Mouse (Mus musculus) heart, embryonic 16.5 days (tissue): Measurements from ENCODE around the gene Gpr87. TPM values are rescaled to one million over a fixed set of nuclear protein-coding genes. Genes with fewer than 3 reads are reported as not detected.

Experiments used
- ATAC-seq: fragments of 200-750 bp; cut with Nextera tagmentation; replicated peaks from 2 replicates; pipeline ENCODE4 v1.8.0; 2017; ENCODE audit warnings: moderate number of reproducible peaks; ENCODE audit not compliant: insufficient read depth, low FRiP score; ENCODE audit errors: extremely low read depth
- H3K27ac ChIP-seq: fragments of 300-500 bp; sonication (generic); 2 replicates; pipeline ENCODE4 v1.5.1; 2014; ENCODE audit warnings: mild to moderate bottlenecking, low read length, control low read depth, moderate library complexity
- H3K27me3 ChIP-seq: fragments of 300-500 bp; sonication (generic); 2 replicates; pipeline ENCODE4 v1.6.1; 2014; ENCODE audit warnings: low read length, mixed read lengths; ENCODE audit not compliant: control insufficient read depth, insufficient read depth
- H3K36me3 ChIP-seq: fragments of 300-500 bp; sonication (generic); 2 replicates; pipeline ENCODE4 v1.6.1; 2014; ENCODE audit not compliant: control insufficient read depth, insufficient read depth
- H3K4me1 ChIP-seq: fragments of 300-500 bp; sonication (generic); 2 replicates; pipeline ENCODE4 v1.6.1; 2014; ENCODE audit warnings: low read length, mixed read lengths; ENCODE audit not compliant: control insufficient read depth, insufficient read depth
- H3K4me2 ChIP-seq: fragments of 300-500 bp; sonication (generic); 2 replicates; pipeline ENCODE4 v1.6.1; 2014; ENCODE audit warnings: low read depth, mild to moderate bottlenecking, control low read depth, low read length
- H3K4me3 ChIP-seq: fragments of 300-500 bp; sonication (generic); 2 replicates; pipeline ENCODE4 v1.5.1; 2014; ENCODE audit warnings: mild to moderate bottlenecking, control low read depth, low read length
- H3K9ac ChIP-seq: fragments of 300-500 bp; sonication (generic); 2 replicates; pipeline ENCODE4 v1.6.1; 2014; ENCODE audit warnings: low read length, control low read depth
- H3K9me3 ChIP-seq: fragments of 300-500 bp; sonication (generic); replicated peaks from 2 replicates; pipeline ENCODE4 v1.6.1; 2016; ENCODE audit warnings: low read length; ENCODE audit not compliant: control insufficient read depth
- WGBS: fragments of 180-500 bp; shearing (Covaris S2); extraction: QIAGEN DNeasy Blood & Tissue Kit; methylation state at CpG from one replicate; pipeline ENCODE4 v1.1.7; 2014; 5-methylcytosine and 5-hydroxymethylcytosine counted together
- polyA plus RNA-seq: library from polyadenylated mRNA; unstranded; fragments of >200 nt; fragmentation: Nextera tagmentation; extraction: Ambion mirVana; gene quantifications from 2 replicates; pipeline ENCODE4 v1.2.1, GENCODE M21; 2015

Gpr87 gene
- polyA plus RNA-seq: 0.36 and 1.1 TPM in 2 replicates

- Histone ChIP-seq H3K9ac (no peak within 1 kb of the TSS), H3K4me2 (no peak within 1 kb of the TSS), H3K9me3 (no peaks in the 10 kb centered on the region), H3K36me3 (no peaks in the 10 kb centered on the region), H3K27ac (no peak within 1 kb of the TSS), H3K4me3 (no peak within 1 kb of the TSS), H3K4me1 (no peaks in the 10 kb centered on the region), H3K27me3 (no peaks in the 10 kb centered on the region)
- 81% methylated on average over 7 of the region's 7 CpGs for WGBS
- no peak for ATAC-seq
These were observed at the start of gene Gpr87 for GRCm38 (mm10) chr3:59194938-59195337. Gpr87 (minus strand) TSS chr3:59195104.

DNA sequence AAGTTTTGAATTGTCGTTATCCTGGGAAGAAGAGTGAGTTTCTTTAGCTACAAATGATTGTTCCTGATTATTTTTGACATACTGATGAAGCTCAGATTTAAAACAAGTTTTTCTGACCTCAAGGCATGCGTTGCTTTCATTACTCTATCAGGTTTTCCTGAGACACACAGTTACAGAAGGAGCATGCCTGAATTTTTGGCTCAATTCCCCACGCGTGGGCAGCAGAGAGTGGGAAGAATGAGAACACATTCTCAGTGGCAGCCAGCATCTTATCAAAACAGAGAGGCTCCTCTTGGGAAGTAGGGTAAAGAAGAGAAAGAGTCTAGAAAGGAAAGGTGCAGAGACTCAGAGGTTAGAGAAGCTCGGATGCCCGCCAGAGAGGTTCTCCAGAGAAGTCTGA is 48.5 kb upstream of the Gpr87 start:
- peaks cover 11% of the 10 kb centered on the region for H3K4me1 ChIP-seq
- no peak overlapping the region for H3K9ac ChIP-seq
- no peak for ATAC-seq
- no peaks in the 10 kb centered on the region for H3K27me3 ChIP-seq
- no peak overlapping the region for H3K4me2 ChIP-seq
- H3K4me3 ChIP-seq: no peak overlapping the region
- peak overlapping the region; percentile 23; the same call in 1 of the 2 replicates for H3K27ac ChIP-seq
- 40% methylated on average over 6 of the region's 6 CpGs for WGBS
- H3K9me3 ChIP-seq: no peaks in the 10 kb centered on the region
- no peaks in the 10 kb centered on the region for H3K36me3 ChIP-seq

- ATAC-seq: peak; percentile 70; the same call in 1 of the 2 replicates
- 70% methylated on average over 5 of the region's 5 CpGs for WGBS
- H3K27me3 ChIP-seq: no peaks in the 10 kb centered on the region
These were observed 40.0 kb upstream of the Gpr87 start for GRCm38 (mm10) chr3:59234878-59235277.

DNA sequence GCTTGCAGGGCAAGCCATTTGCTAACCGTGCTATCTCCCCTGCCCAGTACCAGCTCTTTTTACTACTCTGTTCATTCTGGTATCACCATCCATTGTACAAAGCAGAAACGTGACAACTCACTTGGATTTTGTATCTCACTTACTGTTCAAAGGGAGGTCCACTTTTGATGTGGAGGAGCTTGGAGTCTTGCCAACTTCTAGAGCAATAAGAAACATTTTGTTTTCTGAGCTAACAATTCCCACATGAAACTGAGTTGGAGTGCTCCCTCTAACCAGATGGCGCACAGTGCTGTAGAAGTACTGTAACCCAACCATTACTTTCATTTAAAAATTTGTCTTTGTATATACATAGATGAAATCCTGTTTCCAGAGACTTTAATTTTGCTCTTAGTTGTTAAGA is 36.0 kb upstream of the Gpr87 start:
- Histone ChIP-seq H3K36me3 (no peaks in the 10 kb centered on the region), H3K9ac (no peak overlapping the region), H3K27ac (no peak overlapping the region), H3K27me3 (no peaks in the 10 kb centered on the region), H3K4me2 (no peak overlapping the region), H3K4me3 (no peak overlapping the region), H3K4me1 (peaks cover 16% of the 10 kb centered on the region), H3K9me3 (no peaks in the 10 kb centered on the region)
- 41% methylated on average over 3 of the region's 3 CpGs for WGBS
- ATAC-seq: no peak

More at GRCm38 (mm10) chr3:59234878-59235277, 40.0 kb upstream of the Gpr87 start:
- Histone ChIP-seq H3K36me3 (no peaks in the 10 kb centered on the region), H3K4me1 (peaks cover 3% of the 10 kb centered on the region; the same call in 1 of the 2 replicates), H3K4me3 (no peak overlapping the region), H3K27ac (no peak overlapping the region), H3K9me3 (no peaks in the 10 kb centered on the region), H3K9ac (no peak overlapping the region), H3K4me2 (no peak overlapping the region)

DNA sequence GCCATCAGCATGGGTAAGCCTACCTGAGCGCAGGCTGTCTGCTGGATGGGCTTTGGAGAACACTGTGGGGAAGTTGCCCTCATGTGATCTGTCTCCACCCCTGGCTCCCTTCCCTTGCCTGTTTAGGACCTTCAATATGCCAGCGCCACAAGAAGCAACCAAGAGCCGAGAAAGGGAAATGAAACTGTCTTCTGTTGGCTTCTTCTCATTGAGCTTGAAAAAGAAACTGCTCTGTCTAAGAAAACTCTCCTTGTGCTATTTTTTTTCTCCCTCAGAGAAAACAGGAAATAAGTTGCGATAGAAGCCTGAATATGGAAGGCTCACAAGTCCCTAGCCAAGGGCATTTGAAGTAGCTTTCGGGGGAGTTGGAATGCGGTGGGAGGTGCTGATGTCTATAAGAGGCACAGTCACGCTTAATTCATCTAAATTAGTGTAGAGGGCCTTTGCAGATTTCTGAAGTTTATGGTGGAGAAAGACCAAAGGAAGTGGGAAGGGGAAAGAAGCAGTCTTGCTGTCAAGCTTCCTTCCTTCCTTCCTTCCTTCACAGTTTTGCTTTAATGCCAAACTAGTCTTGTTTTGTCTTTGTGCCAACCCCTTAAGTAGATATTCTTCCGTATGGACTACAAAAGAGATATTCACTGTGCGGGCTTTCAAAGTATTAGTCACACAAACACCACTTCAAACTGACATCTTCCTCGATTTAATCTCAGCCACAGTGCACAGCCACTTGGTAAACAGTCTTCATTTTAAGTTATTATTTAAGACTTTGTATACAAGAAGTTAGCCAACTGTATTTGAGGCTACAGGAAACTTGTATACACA is 34.0 kb upstream of the Gpr87 start:
- no peaks in the 10 kb centered on the region for H3K36me3 ChIP-seq
- peak overlapping the region; percentile 60 for H3K27ac ChIP-seq
- H3K4me3 ChIP-seq: peak overlapping the region; percentile 10; the same call in 1 of the 2 replicates
- no peaks in the 10 kb centered on the region for H3K9me3 ChIP-seq
- WGBS: 22% methylated on average over 10 of the region's 10 CpGs
- no peak overlapping the region for H3K9ac ChIP-seq
- no peaks in the 10 kb centered on the region for H3K27me3 ChIP-seq
- peak overlapping the region; percentile 39 for H3K4me2 ChIP-seq
- ATAC-seq: peak; percentile 69
- peaks cover 16% of the 10 kb centered on the region for H3K4me1 ChIP-seq

- no peak overlapping the region for H3K4me3 ChIP-seq
These were observed 32.8 kb upstream of the Gpr87 start for GRCm38 (mm10) chr3:59227696-59228095.

DNA sequence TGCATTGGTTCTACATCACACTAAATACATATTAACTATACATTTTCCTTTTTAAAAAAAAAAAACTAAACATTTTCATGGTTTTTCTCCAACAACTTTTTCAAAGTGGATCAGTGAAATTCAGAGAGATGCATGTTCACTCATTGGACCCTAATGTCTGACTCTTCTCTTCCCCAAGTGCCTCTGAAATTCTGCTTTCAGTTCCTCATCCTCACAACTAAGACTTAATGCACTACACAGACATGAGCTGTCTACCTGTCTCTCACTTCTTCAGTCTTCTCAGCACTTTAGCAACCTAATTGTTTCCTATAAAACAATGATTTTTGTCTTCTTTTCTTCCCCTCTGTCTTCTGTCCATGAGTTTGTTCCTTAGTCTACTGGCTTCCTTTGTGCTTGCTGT is 30.5 kb upstream of the Gpr87 start:
- no peak for ATAC-seq
- Histone ChIP-seq H3K27me3 (no peaks in the 10 kb centered on the region), H3K27ac (no peak overlapping the region), H3K9me3 (no peaks in the 10 kb centered on the region), H3K4me2 (no peak overlapping the region), H3K9ac (no peak overlapping the region), H3K4me3 (no peak overlapping the region), H3K36me3 (no peaks in the 10 kb centered on the region), H3K4me1 (peaks cover 13% of the 10 kb centered on the region)

More at GRCm38 (mm10) chr3:59227696-59228095, 32.8 kb upstream of the Gpr87 start:
- Histone ChIP-seq H3K4me1 (peaks cover 16% of the 10 kb centered on the region), H3K27me3 (no peaks in the 10 kb centered on the region), H3K9ac (no peak overlapping the region), H3K36me3 (no peaks in the 10 kb centered on the region), H3K27ac (no peak overlapping the region), H3K4me2 (no peak overlapping the region), H3K9me3 (no peaks in the 10 kb centered on the region)
- no peak for ATAC-seq
- WGBS: 90% methylated on average over 9 of the region's 9 CpGs

- H3K9ac ChIP-seq: no peak overlapping the region
- no peak overlapping the region for H3K4me2 ChIP-seq
- ATAC-seq: no peak
- no peaks in the 10 kb centered on the region for H3K4me1 ChIP-seq
- no peaks in the 10 kb centered on the region for H3K27me3 ChIP-seq
- WGBS: 89% methylated on average over 2 of the region's 2 CpGs
- H3K4me3 ChIP-seq: no peak overlapping the region
- H3K36me3 ChIP-seq: no peaks in the 10 kb centered on the region
- no peaks in the 10 kb centered on the region for H3K9me3 ChIP-seq
- H3K27ac ChIP-seq: no peak overlapping the region
These were observed 27.4 kb upstream of the Gpr87 start for GRCm38 (mm10) chr3:59222303-59222702.

GRCm38 (mm10) chr3:59219326-59219725 is 24.4 kb upstream of the Gpr87 start:
- no peak overlapping the region for H3K27ac ChIP-seq
- ATAC-seq: no peak

More at GRCm38 (mm10) chr3:59219326-59219725, 24.4 kb upstream of the Gpr87 start:
- Histone ChIP-seq H3K4me3 (no peak overlapping the region), H3K9me3 (no peaks in the 10 kb centered on the region), H3K9ac (no peak overlapping the region), H3K27me3 (no peaks in the 10 kb centered on the region), H3K4me1 (no peaks in the 10 kb centered on the region), H3K4me2 (no peak overlapping the region), H3K36me3 (no peaks in the 10 kb centered on the region)
- WGBS: 71% methylated on average over 2 of the region's 2 CpGs
